Mouse (Mus musculus) embryonic facial prominence, embryonic 11.5 days (tissue): ENCODE measurements around the gene Dcdc2b. TPM values are rescaled to one million over a fixed set of nuclear protein-coding genes. Genes with fewer than 3 reads are reported as not detected.

Source experiments
- polyA plus RNA-seq: library from polyadenylated mRNA; unstranded; fragments of >200 nt; fragmentation: Nextera tagmentation; extraction: Ambion mirVana; gene quantifications from 2 replicates; pipeline ENCODE4 v1.2.1, GENCODE M21; 2014

The Dcdc2b gene
- polyA plus RNA-seq, 1 experiment from 2014 or later = 1.2 TPM

Other genes with a start within 250 kb of the Dcdc2b start
- gene Zbtb8a, start 236.1 kb downstream of the Dcdc2b start, polyA plus RNA-seq = 6.5 and 7.2 TPM in 2 replicates
- gene Zbtb8b, start 173.4 kb downstream of the Dcdc2b start, polyA plus RNA-seq = 2.4 and 2.8 TPM in 2 replicates
- gene Bsdc1, start 152.7 kb downstream of the Dcdc2b start, polyA plus RNA-seq = 21.2 and 22.0 TPM in 2 replicates
- gene Tssk3, start 123.2 kb downstream of the Dcdc2b start, polyA plus RNA-seq = not detected in 2 replicates
- gene Fam229a, start 123.1 kb downstream of the Dcdc2b start, polyA plus RNA-seq = not detected in 2 replicates
- 1,559 and 1,563 TPM in 2 replicates for gene Marcksl1, start 100.7 kb downstream of the Dcdc2b start, polyA plus RNA-seq
- 271 and 273 TPM in 2 replicates for gene Hdac1, start 71.5 kb downstream of the Dcdc2b start, polyA plus RNA-seq
- gene Lck, start 40.6 kb downstream of the Dcdc2b start, polyA plus RNA-seq = 11.3 and 14.2 TPM in 2 replicates
- gene Fam167b, start 35.7 kb downstream of the Dcdc2b start, polyA plus RNA-seq = 2.9 and 3.2 TPM in 2 replicates
- 284 and 293 TPM in 2 replicates for gene Eif3i, start 13.6 kb downstream of the Dcdc2b start, polyA plus RNA-seq
- 163 and 195 TPM in 2 replicates for gene Tmem234, start 13.6 kb downstream of the Dcdc2b start, polyA plus RNA-seq
- 22.8 and 23.5 TPM in 2 replicates for gene Iqcc, start 4.8 kb upstream of the Dcdc2b start, polyA plus RNA-seq
- gene Ccdc28b, start 9.7 kb upstream of the Dcdc2b start, polyA plus RNA-seq = 55.8 and 58.8 TPM in 2 replicates
- gene Txlna, start 26.8 kb upstream of the Dcdc2b start, polyA plus RNA-seq = 100 and 101 TPM in 2 replicates
- 12.5 and 13.3 TPM in 2 replicates for gene Kpna6, start 58.5 kb upstream of the Dcdc2b start, polyA plus RNA-seq
- 29.1 and 38.6 TPM in 2 replicates for gene Tmem39b, start 82.6 kb upstream of the Dcdc2b start, polyA plus RNA-seq
- gene Khdrbs1, start 128.0 kb upstream of the Dcdc2b start, polyA plus RNA-seq = 175 and 193 TPM in 2 replicates
- gene Ptp4a2, start 197.0 kb upstream of the Dcdc2b start, polyA plus RNA-seq = 325 and 376 TPM in 2 replicates